Mouse (Mus musculus): Measurements from ENCODE around the gene Zfp369. TPM values are rescaled to one million over a fixed set of nuclear protein-coding genes. Genes with fewer than 3 reads are reported as not detected.
A peak's percentile ranks its signal among the peaks of the same experiment; 100 is the strongest.
"Not testable (repeated sequence)": the region's sequence is repeated elsewhere in the genome, so short reads cannot be mapped to it uniquely, and the experiment has no call there.

Zfp369 gene
- 47.6 and 54.1 TPM in 2 replicates for polyA plus RNA-seq (2012; rRNA removed)

DNA sequence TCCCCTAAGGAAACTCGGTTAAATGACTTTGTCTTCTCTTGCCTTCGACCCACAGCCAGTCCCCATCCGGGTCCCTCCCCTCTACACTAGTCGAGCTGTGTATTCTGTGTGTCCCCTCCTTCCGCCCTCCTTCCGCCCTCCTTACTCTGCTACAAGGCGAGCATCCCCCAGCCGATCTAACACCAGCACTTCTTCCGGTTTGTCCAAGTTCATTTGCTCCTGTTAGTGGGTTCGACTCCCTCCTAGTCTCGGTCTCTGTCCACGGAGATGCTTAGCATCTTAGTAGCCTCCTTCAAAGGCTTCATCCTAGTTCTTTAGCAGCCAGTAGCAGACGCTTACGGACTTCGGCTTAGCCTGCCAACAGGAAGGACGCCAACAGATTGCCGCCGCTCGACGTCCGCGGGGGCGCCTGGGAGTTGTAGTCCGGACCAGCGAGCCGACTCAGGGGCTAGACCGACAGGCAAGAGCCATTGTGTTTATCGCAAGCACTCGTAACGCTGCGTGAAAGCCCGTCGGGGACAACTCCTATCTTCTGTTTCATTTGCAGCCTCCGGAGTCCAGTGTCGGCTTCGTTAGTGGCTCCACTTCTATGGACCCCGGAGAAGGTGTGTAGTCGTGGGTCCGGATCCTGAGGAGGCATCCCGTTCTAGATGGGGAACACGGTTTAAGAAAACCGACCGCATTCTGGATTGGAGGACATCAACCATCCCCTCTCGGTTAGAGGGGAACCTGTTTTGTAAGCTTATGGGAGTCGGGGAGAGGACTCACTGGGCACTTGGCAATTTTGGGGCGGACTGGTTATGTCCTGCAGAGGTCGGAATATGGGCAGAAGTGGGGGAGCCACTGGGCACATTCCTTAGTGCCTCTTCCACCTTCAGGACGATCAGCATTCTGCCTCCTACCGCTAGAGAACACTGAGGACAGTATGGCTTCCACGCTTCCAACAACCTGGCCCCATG lies at the start of gene Zfp369:
Gene Zfp369 (plus strand): TSS at position 432 of the 959 bp plus-strand sequence.
- peak; percentile 90 to 96 for DNase-seq (ENCODE audit: extremely low spot score in 1 of 2, low spot score in 1 of 2)

GRCm38 (mm10) chr13:65237211-65237610 lies 41.4 kb upstream of the Zfp369 start:
- no peak for DNase-seq (ENCODE audit: extremely low spot score in 1 of 2, low spot score in 1 of 2)

GRCm38 (mm10) chr13:65240509-65241098 lies 38.0 kb upstream of the Zfp369 start:
- DNase-seq (ENCODE audit: extremely low spot score in 1 of 2, low spot score in 1 of 2), result peak; percentile 97 to 99

GRCm38 (mm10) chr13:65241099-65241626 lies 37.5 kb upstream of the Zfp369 start:
- peak; percentile 94 to 98 for DNase-seq (ENCODE audit: extremely low spot score in 1 of 2, low spot score in 1 of 2)

DNA sequence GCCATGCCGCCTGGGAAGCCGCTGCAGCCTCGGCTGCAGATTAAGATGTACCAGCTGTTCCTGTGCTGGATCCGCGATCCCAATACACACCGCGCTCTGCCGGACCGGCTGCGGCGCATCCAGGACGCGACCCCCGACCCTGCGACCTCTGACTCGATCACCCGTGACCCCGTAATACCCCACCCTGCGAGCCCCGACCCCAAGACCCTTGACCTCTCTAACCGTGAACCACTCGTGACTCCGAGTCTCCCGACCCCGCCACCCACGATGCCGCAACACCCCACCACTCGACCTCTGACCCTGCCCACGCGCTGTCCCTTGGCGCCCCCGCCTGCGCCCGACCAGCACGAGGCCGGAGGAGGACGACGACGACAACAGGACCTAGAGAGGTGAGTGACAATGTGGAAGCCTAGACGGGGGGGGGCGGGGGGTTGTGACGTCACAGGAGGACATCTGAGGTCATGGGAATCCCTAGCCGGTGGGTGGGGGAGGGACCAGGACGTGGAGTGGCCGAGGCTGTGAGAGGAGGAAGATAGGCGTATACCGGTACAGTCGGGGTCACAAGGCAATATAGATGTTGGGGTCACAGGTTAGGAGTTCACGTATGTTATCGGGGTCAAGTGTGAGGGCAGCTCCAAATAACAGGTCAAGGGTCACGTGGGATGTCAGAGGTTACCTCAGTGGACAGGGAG lies 36.8 kb upstream of the Zfp369 start:
- DNase-seq (ENCODE audit: extremely low spot score in 1 of 2, low spot score in 1 of 2), result peak in 1 of 2 experiments; percentile 33

GRCm38 (mm10) chr13:65242319-65242787 lies 36.3 kb upstream of the Zfp369 start:
- no peak for DNase-seq (ENCODE audit: extremely low spot score in 1 of 2, low spot score in 1 of 2)

DNA sequence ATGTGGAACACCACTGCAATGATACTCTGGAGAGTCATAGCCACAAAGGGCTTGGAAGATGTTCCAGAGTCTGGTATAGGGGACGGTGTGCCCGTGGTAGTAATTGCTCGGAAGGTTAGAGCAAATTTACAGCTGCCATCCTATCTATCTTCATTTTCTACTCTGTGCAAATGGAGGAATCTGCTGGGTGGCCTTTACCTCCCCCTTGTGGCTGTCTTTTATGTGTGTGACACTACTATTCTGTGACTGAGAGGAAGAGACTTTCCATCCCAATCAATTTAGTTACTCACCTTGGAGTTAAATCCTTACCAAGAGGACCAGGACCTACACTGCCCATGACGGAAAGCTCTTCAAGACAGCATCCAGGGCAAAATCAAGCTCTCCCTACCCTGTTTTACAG lies 35.3 kb upstream of the Zfp369 start:
- peak in 1 of 2 experiments; percentile 23 for DNase-seq (ENCODE audit: extremely low spot score in 1 of 2, low spot score in 1 of 2)

DNA sequence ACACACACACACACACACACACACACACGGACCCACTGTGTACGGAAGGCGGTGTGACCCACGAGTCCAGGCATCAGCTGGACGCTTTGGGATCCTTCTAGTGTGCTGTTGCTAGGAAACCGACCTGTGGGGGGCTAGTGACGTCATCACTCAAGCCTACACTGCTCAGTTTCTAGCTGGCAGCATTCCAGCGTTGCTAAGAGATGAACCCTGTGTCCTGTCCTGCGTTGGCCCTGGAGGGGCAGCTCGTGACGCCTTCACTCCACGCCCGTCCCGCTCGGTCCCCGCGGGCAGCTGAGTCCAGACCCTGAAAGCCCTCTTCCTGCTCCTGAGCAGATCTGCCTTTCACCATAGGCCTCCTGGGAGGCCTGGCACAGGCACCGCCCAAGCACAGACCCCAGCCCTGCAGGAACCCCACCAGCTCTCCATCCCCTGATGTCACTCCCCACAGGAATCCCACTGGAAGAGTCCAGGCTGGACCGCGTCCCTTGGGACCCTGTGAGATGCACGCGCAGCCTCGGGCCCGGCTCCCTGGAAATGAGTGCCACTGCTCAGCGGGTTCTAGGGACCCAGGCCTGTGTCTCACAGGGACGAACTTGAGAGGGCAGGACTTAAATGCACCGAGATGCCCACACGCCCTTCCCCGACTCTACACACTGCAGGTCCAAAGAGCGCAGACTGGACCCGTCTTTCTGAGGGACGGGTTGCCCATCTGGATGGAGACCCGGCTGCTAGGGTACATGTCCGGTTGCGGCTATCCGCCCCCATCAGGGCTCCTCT lies 20.2 kb upstream of the Zfp369 start:
- DNase-seq (ENCODE audit: extremely low spot score in 1 of 2, low spot score in 1 of 2), result peak; percentile 77 to 88

GRCm38 (mm10) chr13:65259239-65259638 lies 19.4 kb upstream of the Zfp369 start, which contains the start of gene Gm10775:
Gene Gm10775 (plus strand): TSS chr13:65259539.
- peak in 1 of 2 experiments; percentile 23 for DNase-seq (ENCODE audit: extremely low spot score in 1 of 2, low spot score in 1 of 2)

- no peak for DNase-seq (ENCODE audit: extremely low spot score in 1 of 2, low spot score in 1 of 2)
These were observed 16.5 kb upstream of the Zfp369 start for GRCm38 (mm10) chr13:65262086-65262485.

- no peak for DNase-seq (ENCODE audit: extremely low spot score in 1 of 2, low spot score in 1 of 2)
These were observed 626 bp upstream of the Zfp369 start for GRCm38 (mm10) chr13:65277994-65278382.

DNA sequence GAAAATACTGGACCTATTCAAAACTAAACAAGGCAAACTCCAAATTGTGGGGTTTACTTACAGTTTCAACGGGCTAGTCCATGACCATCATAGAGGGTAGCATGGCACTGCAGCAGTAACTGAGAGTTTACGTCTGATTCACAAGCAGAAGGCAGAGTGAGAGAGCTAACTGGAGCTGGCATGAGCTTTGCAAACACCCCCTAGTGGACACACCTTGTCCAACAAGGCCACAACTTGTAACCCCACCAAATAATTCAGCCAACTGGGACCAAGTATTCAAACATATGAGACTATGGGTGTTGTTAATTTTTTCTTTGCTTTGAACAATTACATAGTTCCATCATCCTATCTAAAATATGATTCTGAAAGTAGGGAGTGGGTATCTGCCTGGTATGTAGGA lies 8.2 kb downstream of the Zfp369 start:
- DNase-seq (ENCODE audit: extremely low spot score in 1 of 2, low spot score in 1 of 2), result no peak

DNA sequence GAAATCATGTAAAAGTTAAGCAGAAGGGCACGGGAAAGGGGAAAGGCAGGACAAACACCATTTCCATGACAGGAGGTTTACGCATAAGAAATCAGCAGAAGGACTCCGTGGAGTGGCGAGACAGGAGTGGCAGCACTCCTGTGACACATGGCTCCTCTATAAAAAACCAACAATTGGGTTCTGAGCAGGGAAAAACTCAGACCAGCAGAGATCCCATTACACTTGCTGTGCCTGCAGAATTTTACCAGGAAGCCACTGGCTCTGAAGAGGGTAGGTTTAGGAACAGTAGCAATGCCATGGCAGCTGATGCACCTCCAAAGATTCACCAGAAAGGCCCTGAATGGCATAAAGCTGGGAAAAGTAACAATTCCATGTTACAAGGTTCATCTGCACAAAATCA lies 17.7 kb downstream of the Zfp369 start:
- no peak for DNase-seq (ENCODE audit: extremely low spot score in 1 of 2, low spot score in 1 of 2)

DNA sequence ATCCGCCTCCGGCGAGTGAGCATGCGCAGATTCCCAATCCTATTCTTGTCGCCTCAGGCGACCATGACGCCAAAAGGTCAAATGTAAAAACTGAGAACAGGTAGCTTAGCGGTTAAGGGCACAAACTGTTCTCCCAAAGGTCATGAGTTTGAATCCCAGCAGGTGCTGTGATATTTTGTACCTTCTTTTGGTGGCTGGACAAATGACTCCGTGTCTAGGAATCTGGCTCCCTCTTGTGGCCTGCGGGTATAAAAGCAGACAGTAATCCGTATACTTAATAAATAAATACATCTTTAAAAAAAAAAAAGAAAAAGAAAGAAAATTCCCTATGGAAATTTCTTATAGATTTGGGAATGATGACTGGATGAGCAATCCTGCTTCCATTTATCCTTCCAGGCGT lies 32.2 kb downstream of the Zfp369 start:
- peak in 1 of 2 experiments; percentile 32 for DNase-seq (ENCODE audit: extremely low spot score in 1 of 2, low spot score in 1 of 2)

- no peak for DNase-seq (ENCODE audit: extremely low spot score in 1 of 2, low spot score in 1 of 2)
These were observed 32.7 kb downstream of the Zfp369 start for GRCm38 (mm10) chr13:65311311-65311755.

- no peak for DNase-seq (ENCODE audit: extremely low spot score in 1 of 2, low spot score in 1 of 2)
These were observed 33.2 kb downstream of the Zfp369 start for GRCm38 (mm10) chr13:65311826-65312225.

DNA sequence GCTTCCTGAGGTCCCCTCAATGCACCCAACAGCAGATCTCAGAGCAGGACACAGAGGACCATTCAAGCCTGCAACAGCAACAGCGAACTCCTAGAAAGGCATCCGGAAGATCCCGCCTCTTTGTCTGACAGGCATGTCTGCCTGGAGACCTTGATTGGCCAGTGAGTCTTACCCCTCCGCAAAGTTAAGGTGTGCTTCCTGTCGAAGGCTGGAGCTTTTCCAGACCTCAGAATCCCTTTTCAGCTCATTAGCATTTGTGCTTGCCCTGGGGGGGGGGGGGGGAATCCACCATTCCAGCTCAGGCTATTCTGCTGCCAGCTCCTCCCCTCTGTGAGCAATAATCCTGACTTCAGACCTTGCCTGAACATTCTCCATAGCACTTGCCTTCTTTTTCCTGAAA lies 69.9 kb downstream of the Zfp369 start:
- DNase-seq (ENCODE audit: extremely low spot score in 1 of 2, low spot score in 1 of 2), result not testable (repeated sequence)

GRCm38 (mm10) chr13:65351768-65352167 lies 73.2 kb downstream of the Zfp369 start:
- not testable (repeated sequence) for DNase-seq (ENCODE audit: extremely low spot score in 1 of 2, low spot score in 1 of 2)

Data from frontal cortex, adult 2 months (tissue).